Mouse (Mus musculus) midbrain, embryonic 13.5 days (tissue): ENCODE results near the gene Snrnp70. TPM values are rescaled to one million over a fixed set of nuclear protein-coding genes. Genes with fewer than 3 reads are reported as not detected.
"Not testable (repeated sequence)": the region's sequence is repeated elsewhere in the genome, so short reads cannot be mapped to it uniquely, and the experiment has no call there.

Experiments
- ATAC-seq: fragments of 200-750 bp; cut with Nextera tagmentation; 2 replicates; pipeline ENCODE4 v1.8.0; 2017; ENCODE audit warnings: mild to moderate bottlenecking, moderate TSS enrichment, moderate library complexity
- H3K27ac ChIP-seq: fragments of 300-500 bp; sonication (generic); 2 replicates; pipeline ENCODE4 v1.5.1; 2015; ENCODE audit warnings: inconsistent platforms, mild to moderate bottlenecking, moderate library complexity
- H3K27me3 ChIP-seq: fragments of 300-500 bp; sonication (generic); 2 replicates; pipeline ENCODE4 v1.6.1; 2015; ENCODE audit warnings: mild to moderate bottlenecking, inconsistent platforms
- H3K36me3 ChIP-seq: fragments of 300-500 bp; sonication (generic); 2 replicates; pipeline ENCODE4 v1.6.1; 2015; ENCODE audit warnings: mild to moderate bottlenecking, inconsistent platforms
- H3K4me1 ChIP-seq: fragments of 300-500 bp; sonication (generic); replicated peaks from 2 replicates; pipeline ENCODE4 v1.6.1; 2015; ENCODE audit warnings: inconsistent platforms
- H3K4me2 ChIP-seq: fragments of 300-500 bp; sonication (generic); replicated peaks from 2 replicates; pipeline ENCODE4 v1.6.1; 2015; ENCODE audit warnings: moderate library complexity, mild to moderate bottlenecking, inconsistent platforms
- H3K4me3 ChIP-seq: fragments of 300-500 bp; sonication (generic); replicated peaks from 2 replicates; pipeline ENCODE4 v1.5.1; 2015; ENCODE audit warnings: mild to moderate bottlenecking, inconsistent platforms
- H3K9ac ChIP-seq: fragments of 300-500 bp; sonication (generic); replicated peaks from 2 replicates; pipeline ENCODE4 v1.6.1; 2015; ENCODE audit warnings: mild to moderate bottlenecking, inconsistent platforms
- H3K9me3 ChIP-seq: fragments of 300-500 bp; sonication (generic); 2 replicates; pipeline ENCODE4 v1.6.1; 2016; ENCODE audit warnings: mild to moderate bottlenecking, inconsistent platforms
- WGBS: fragments of 180-500 bp; shearing (Covaris S2); methylation state at CpG from one replicate; pipeline ENCODE4 v1.1.7; 2015; 5-methylcytosine and 5-hydroxymethylcytosine counted together
- polyA plus RNA-seq: library from polyadenylated mRNA; unstranded; fragments of >200 nt; fragmentation: Nextera tagmentation; extraction: Ambion mirVana; gene quantifications from 2 replicates; pipeline ENCODE4 v1.2.1, GENCODE M21; 2015

Gene Snrnp70
- polyA plus RNA-seq, 1 experiment from 2014 or later: 238 TPM

DNA sequence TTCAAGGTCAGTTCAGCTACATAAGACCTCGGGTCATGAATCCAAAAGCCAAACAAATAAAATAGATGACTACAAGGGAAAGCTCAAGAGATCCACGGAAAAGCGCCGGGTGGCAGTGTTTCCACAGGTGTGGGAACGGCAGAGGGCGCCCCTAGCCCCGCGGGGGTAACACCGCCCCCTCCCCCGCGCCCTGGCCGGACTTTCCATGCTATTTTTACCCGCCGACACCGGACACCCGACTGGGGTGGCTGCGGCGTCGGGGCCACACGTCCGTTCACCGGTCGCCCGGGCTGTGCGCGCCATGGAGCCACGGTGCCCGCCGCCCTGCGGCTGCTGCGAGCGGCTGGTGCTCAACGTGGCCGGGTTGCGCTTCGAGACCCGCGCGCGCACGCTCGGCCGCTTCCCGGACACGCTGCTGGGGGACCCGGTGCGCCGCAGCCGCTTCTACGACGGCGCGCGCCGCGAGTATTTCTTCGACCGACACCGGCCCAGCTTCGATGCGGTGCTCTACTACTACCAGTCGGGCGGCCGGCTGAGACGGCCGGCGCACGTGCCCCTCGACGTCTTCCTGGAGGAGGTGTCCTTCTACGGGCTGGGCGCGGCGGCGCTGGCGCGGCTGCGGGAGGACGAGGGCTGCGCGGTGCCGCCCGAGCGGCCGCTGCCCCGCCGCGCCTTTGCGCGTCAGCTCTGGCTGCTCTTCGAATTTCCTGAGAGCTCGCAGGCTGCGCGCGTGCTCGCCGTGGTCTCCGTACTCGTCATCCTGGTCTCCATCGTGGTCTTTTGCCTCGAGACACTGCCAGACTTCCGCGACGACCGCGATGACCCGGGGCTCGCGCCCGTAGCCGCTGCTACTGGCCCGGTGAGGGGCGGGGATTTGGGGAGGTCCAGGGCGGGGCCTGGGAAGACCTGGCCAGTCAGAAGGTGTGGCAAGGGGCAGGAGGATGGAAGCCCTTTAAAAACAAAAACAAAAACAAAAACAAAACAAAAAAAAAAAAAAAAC is 10.9 kb upstream of the Snrnp70 start:
- 2% methylated on average over 113 of the region's 114 CpGs for WGBS
- H3K27me3 ChIP-seq: peaks cover 68% of the 10 kb centered on the region
- peak overlapping the region; percentile 48; the same call in 1 of the 2 replicates for H3K9ac ChIP-seq
- peak overlapping the region; percentile 31 for H3K4me3 ChIP-seq
- H3K27ac ChIP-seq: no peak overlapping the region
- ATAC-seq: no peak
- H3K36me3 ChIP-seq: no peaks in the 10 kb centered on the region
- peak overlapping the region; percentile 48 for H3K4me2 ChIP-seq
- peaks cover 12% of the 10 kb centered on the region for H3K4me1 ChIP-seq
- H3K9me3 ChIP-seq: no peaks in the 10 kb centered on the region; the same call in 1 of the 2 replicates

DNA sequence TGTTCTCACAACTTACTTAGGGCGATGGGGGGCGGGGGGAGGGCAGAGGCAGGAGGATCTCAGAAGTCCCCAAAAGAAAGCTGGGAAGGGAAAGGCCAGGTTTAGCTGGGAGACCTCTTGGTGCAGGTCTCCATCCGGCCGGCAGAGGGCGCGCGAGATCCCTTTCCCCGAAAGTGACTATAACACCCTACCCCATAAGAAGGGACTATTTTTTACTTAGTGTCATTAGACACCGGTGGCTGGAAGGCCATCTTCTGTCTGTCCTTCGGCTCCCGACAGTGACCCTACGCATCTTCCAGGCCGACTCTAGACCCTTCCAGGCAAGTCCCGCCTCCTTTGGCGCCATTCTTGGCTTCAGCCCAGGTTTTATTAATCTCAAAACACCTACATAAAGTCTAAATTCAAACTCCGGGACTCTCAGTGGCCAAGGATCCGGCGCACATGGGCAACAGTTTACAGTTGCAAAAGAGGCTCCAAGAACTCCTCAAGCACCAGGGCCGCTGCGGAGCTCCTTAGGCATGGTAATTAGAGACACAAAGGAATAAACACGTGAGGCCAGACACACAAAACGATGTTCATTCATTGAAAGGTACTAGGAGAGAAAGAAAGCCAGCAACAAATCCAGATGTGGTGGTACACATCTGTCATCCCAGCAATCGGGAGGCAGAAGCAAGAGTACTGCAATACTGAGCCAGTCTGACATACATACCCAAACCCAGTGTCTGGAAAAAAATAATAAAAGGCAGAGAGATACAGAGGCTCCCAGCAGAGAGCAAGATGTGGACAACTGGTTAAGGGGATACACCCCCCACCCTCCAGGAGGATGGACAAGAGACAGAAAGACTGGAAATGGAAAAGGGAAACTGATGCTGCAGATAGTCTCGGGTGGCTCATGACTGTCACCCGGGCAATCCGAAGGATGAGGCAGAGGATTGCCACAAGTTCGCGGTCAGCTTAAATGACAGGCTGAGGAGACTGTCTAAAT is 9.8 kb upstream of the Snrnp70 start, which contains the start of gene Kcna7:
TSS of gene Kcna7 (plus strand) at position 563 of the 985 bp plus-strand sequence.
- Histone ChIP-seq H3K9me3 (no peaks in the 10 kb centered on the region; the same call in 1 of the 2 replicates), H3K36me3 (no peaks in the 10 kb centered on the region), H3K4me1 (peaks cover 12% of the 10 kb centered on the region), H3K9ac (peak within 1 kb of the TSS; percentile 48; the same call in 1 of the 2 replicates), H3K4me3 (peak within 1 kb of the TSS; percentile 31), H3K27me3 (peaks cover 57% of the 10 kb centered on the region), H3K4me2 (peak within 1 kb of the TSS; percentile 48), H3K27ac (no peak within 1 kb of the TSS)
- 10% methylated on average over 28 of the region's 28 CpGs for WGBS
- no peak for ATAC-seq

DNA sequence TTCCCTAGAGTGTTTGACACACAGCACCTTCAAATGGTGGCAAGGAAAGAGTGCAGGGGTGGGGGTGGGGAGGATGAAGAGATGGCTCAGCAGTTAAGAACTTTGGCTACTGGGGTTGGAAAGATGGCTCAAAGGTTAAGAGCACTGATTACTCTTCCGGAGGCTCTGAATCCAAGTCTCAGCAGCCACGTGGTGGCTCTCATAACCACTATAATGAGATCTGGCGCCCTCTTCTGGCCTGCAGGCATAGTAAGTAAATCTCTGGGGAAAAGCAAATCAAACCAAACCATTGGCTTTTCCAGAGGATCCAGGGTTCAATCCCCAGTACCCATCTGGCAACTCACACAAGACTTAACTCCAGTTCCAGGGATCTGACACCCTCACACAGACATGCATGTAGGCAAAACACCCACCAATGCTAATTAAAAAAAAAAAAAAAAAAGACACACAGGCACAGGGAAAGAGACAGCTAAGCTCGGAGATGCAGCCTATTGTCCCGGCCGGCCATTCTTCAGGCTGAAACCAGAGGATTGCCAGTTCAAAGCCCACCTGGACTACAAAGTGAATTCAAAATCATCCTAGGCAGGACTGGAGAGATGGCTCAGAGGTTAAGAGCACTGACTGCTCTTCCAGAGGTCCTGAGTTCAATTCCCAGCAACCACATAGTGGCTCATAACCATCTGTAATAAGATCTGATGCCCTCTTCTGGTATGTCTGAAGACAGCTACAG is 8.2 kb upstream of the Snrnp70 start:
- H3K27me3 ChIP-seq: peaks cover 40% of the 10 kb centered on the region
- no peak for ATAC-seq
- H3K4me2 ChIP-seq: no peak overlapping the region
- 48% methylated on average over 6 of the region's 6 CpGs for WGBS
- H3K36me3 ChIP-seq: no peaks in the 10 kb centered on the region
- peaks cover 12% of the 10 kb centered on the region for H3K4me1 ChIP-seq
- H3K4me3 ChIP-seq: no peak overlapping the region
- H3K9me3 ChIP-seq: no peaks in the 10 kb centered on the region; the same call in 1 of the 2 replicates
- H3K9ac ChIP-seq: no peak overlapping the region
- H3K27ac ChIP-seq: no peak overlapping the region

DNA sequence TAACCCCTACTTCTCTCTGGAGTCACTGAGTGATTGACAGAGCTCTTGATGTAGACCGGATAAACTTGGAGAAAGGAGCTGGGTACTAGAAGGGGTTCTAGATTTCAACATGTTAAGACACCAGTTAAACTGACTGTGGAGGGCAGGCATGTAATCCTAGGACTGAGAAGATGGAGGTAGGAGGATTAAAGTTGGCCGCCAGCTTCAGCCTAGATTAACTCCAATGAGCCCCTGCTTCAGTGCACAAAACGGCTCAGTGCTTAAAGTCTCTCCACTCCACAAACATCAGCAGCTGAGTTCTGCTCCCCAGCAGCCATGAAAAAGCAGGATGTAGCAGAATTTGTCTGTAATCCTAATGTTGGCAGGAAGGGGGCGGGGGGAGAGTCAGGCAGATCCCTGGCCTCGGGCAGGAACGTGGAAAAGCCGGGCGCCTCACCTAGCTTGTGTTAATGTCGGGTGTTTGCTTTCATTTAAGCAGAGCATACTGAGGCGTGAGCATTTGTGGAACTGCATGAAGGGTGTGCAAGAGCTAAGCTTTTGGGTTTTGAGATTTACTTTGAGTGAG is 6.1 kb upstream of the Snrnp70 start:
- H3K27ac ChIP-seq: no peak overlapping the region
- 68% methylated on average over 10 of the region's 10 CpGs for WGBS
- no peaks in the 10 kb centered on the region; the same call in 1 of the 2 replicates for H3K9me3 ChIP-seq
- peaks cover 12% of the 10 kb centered on the region for H3K4me1 ChIP-seq
- H3K4me2 ChIP-seq: no peak overlapping the region
- H3K9ac ChIP-seq: no peak overlapping the region
- no peaks in the 10 kb centered on the region for H3K36me3 ChIP-seq
- no peak overlapping the region for H3K4me3 ChIP-seq
- no peak for ATAC-seq
- peaks cover 19% of the 10 kb centered on the region for H3K27me3 ChIP-seq

DNA sequence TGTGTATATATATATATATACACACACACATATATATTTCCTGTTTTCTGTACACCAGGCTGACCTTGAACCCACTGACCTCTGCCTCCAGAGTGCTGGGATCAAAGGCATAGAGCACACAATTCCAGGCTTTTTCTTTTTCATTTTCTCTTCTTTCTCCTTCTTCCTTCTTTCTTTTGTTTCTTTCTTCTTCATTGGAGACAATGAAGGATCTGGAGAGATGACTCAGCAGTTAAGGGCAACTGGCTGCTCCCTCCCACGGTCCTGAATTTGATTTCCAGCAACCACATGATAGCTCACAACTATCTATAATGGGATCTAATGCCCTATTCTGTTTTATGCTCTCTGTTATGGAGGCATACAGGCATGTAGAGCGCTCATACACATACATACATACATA is 1.2 kb upstream of the Snrnp70 start:
- Histone ChIP-seq H3K4me1 (peaks cover 26% of the 10 kb centered on the region), H3K9ac (no peak overlapping the region), H3K36me3 (peaks cover 10% of the 10 kb centered on the region), H3K27me3 (no peaks in the 10 kb centered on the region), H3K27ac (no peak overlapping the region), H3K4me3 (no peak overlapping the region), H3K9me3 (no peaks in the 10 kb centered on the region), H3K4me2 (no peak overlapping the region)
- 78% methylated on average over 2 of the region's 2 CpGs for WGBS
- no peak for ATAC-seq

- peaks cover 13% of the 10 kb centered on the region for H3K36me3 ChIP-seq
- 9% methylated on average over 3 of the region's 3 CpGs for WGBS
- peak overlapping the region; percentile 59 for H3K4me2 ChIP-seq
- H3K9ac ChIP-seq: peak overlapping the region; percentile 61
- peaks cover 26% of the 10 kb centered on the region for H3K4me1 ChIP-seq
- H3K4me3 ChIP-seq: peak overlapping the region; percentile 40
- peak overlapping the region; percentile 85 for H3K27ac ChIP-seq
- H3K27me3 ChIP-seq, H3K9me3 ChIP-seq: not testable (repeated sequence)
- ATAC-seq: peak; percentile 38
These were observed 814 bp upstream of the Snrnp70 start for GRCm38 (mm10) chr7:45396337-45396775.

- Histone ChIP-seq H3K27ac (peak overlapping the region; percentile 96), H3K36me3 (peaks cover 24% of the 10 kb centered on the region), H3K27me3 (no peaks in the 10 kb centered on the region), H3K4me1 (peaks cover 26% of the 10 kb centered on the region), H3K9me3 (no peaks in the 10 kb centered on the region), H3K4me2 (peak overlapping the region; percentile 99), H3K9ac (peak overlapping the region; percentile 90), H3K4me3 (peak overlapping the region; percentile 79)
- 0% methylated on average over 16 of the region's 20 CpGs for WGBS
- ATAC-seq: peak; percentile 84
These were observed 407 bp downstream of the Snrnp70 start for GRCm38 (mm10) chr7:45395129-45395541.

DNA sequence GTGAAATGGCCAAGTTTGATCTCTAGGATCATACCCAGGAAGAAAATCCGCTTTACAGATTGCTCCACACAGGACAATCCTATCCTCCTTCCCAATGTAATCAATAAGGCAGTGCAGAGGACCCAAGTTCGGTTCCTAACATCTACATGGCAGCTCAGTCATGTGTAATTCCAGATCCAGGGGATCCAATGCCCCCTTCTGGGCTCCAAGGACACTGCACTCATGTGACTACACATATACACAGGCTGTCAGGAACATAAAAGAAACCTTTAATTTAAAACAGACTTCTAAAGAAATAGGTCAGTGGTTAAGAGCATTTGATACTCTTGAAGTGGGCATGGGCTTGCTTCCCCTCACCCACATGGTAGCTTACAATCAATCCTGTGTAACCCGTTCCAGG is 9.5 kb downstream of the Snrnp70 start:
- Histone ChIP-seq H3K27ac (no peak overlapping the region), H3K9ac (no peak overlapping the region), H3K4me2 (no peak overlapping the region), H3K36me3 (peaks cover 99% of the 10 kb centered on the region), H3K4me1 (no peaks in the 10 kb centered on the region), H3K4me3 (no peak overlapping the region), H3K9me3 (no peaks in the 10 kb centered on the region), H3K27me3 (no peaks in the 10 kb centered on the region)
- 96% methylated on average over 3 of the region's 3 CpGs for WGBS
- no peak for ATAC-seq

DNA sequence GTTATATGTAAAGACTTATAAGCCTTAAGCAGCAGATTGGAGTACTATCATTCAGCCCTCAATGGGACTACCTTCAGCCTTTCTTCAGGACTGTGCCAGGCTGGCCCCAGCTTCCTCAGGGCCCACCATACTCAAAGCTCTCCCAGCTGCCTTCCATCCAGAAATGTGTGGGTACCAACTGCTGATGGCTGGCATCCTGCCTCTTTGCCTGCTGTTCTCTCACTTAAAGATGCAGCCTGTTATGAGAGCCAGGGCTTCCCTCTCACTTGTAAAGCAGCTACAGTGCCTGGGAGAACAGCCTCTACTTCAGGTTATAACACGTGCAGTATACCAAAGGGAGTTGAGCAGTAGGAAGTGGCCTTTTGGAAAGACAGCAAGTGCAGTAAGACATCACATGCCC is 19.5 kb downstream of the Snrnp70 start:
- Histone ChIP-seq H3K27me3 (no peaks in the 10 kb centered on the region), H3K4me3 (no peak overlapping the region), H3K36me3 (peaks cover 89% of the 10 kb centered on the region), H3K27ac (no peak overlapping the region), H3K9ac (no peak overlapping the region), H3K4me2 (no peak overlapping the region), H3K4me1 (no peaks in the 10 kb centered on the region; the same call in 1 of the 2 replicates), H3K9me3 (no peaks in the 10 kb centered on the region)
- ATAC-seq: no peak
- WGBS: 86% methylated on average over 1 of the region's 1 CpGs

- Histone ChIP-seq H3K27me3 (peaks cover 5% of the 10 kb centered on the region), H3K4me1 (peaks cover 14% of the 10 kb centered on the region)
- WGBS: 93% methylated on average over 8 of the region's 8 CpGs
These were observed 20.9 kb downstream of the Snrnp70 start for GRCm38 (mm10) chr7:45374620-45375019.

GRCm38 (mm10) chr7:45372371-45372770 is 23.2 kb downstream of the Snrnp70 start:
- Histone ChIP-seq H3K4me2 (no peak overlapping the region), H3K4me1 (peaks cover 29% of the 10 kb centered on the region), H3K36me3 (peaks cover 52% of the 10 kb centered on the region), H3K27ac (no peak overlapping the region), H3K4me3 (no peak overlapping the region), H3K9me3 (no peaks in the 10 kb centered on the region), H3K9ac (no peak overlapping the region), H3K27me3 (peaks cover 18% of the 10 kb centered on the region)
- WGBS: 88% methylated on average over 5 of the region's 5 CpGs
- no peak for ATAC-seq

More at GRCm38 (mm10) chr7:45374620-45375019, 20.9 kb downstream of the Snrnp70 start:
- Histone ChIP-seq H3K9me3 (no peaks in the 10 kb centered on the region), H3K4me3 (no peak overlapping the region), H3K27ac (no peak overlapping the region), H3K4me2 (no peak overlapping the region), H3K9ac (no peak overlapping the region), H3K36me3 (peaks cover 74% of the 10 kb centered on the region)
- no peak for ATAC-seq
